Mouse (Mus musculus) spleen, adult 2 months (tissue): ENCODE measurements around the gene Jhy. TPM values are rescaled to one million over a fixed set of nuclear protein-coding genes. Genes with fewer than 3 reads are reported as not detected.

Experiments used
- DNase-seq, 2 experiments: peaks; one replicate each; pipeline versions ENCODE4 v3.0.0 to v3.0.0-alpha.2; 2012 to 2021; ENCODE audit warnings: low spot score in 2 of 2, low read depth in 1 of 2
- H3K27ac ChIP-seq: fragments of 200-500 bp; 2 replicates; pipeline ENCODE4 v1.5.1; 2012; ENCODE audit warnings: low read length, inconsistent platforms; ENCODE audit not compliant: insufficient read depth
- H3K27me3 ChIP-seq: fragments of 200-500 bp; 2 replicates; pipeline ENCODE4 v1.6.1; 2012; ENCODE audit warnings: mild to moderate bottlenecking, moderate library complexity, low read length, inconsistent platforms; ENCODE audit not compliant: control insufficient read depth, insufficient read depth
- H3K36me3 ChIP-seq: fragments of 200-500 bp; 2 replicates; pipeline ENCODE4 v1.6.1; 2012; ENCODE audit warnings: mild to moderate bottlenecking, low read length, inconsistent platforms; ENCODE audit not compliant: control insufficient read depth, insufficient read depth
- H3K4me1 ChIP-seq: fragments of 200-500 bp; 2 replicates; pipeline ENCODE4 v1.6.1; 2011; ENCODE audit warnings: inconsistent platforms; ENCODE audit not compliant: control insufficient read depth, insufficient read depth, insufficient read length
- H3K4me3 ChIP-seq: fragments of 200-500 bp; 2 replicates; pipeline ENCODE4 v1.5.1; 2011; ENCODE audit warnings: mild to moderate bottlenecking, inconsistent platforms; ENCODE audit not compliant: insufficient read depth, insufficient read length; ENCODE audit errors: extremely low read depth
- CTCF ChIP-seq: fragments of 200-500 bp; IDR thresholded peaks from 2 replicates; pipeline ENCODE4 v1.5.1; 2011; ENCODE audit warnings: mild to moderate bottlenecking, inconsistent platforms; ENCODE audit not compliant: insufficient read depth, insufficient read length, insufficient replicate concordance; ENCODE audit errors: extremely low read depth
- POLR2A ChIP-seq: fragments of 200-500 bp; IDR thresholded peaks from 2 replicates; pipeline ENCODE4 v1.6.1; 2011; ENCODE audit warnings: low read depth, low read length, inconsistent platforms
- WGBS: fragments of 180-500 bp; shearing (Covaris S2); methylation state at CpG from one replicate; pipeline ENCODE4 v1.1.7; 2018; 5-methylcytosine and 5-hydroxymethylcytosine counted together
- polyA plus RNA-seq: library from polyadenylated mRNA; depleted of rRNA; stranded (reverse); fragments of >200 nt; gene quantifications from 2 replicates; pipeline ENCODE4 v1.2.3, GENCODE M21; 2012

Gene Jhy
- polyA plus RNA-seq, 1 experiment: 0.90 TPM

DNA sequence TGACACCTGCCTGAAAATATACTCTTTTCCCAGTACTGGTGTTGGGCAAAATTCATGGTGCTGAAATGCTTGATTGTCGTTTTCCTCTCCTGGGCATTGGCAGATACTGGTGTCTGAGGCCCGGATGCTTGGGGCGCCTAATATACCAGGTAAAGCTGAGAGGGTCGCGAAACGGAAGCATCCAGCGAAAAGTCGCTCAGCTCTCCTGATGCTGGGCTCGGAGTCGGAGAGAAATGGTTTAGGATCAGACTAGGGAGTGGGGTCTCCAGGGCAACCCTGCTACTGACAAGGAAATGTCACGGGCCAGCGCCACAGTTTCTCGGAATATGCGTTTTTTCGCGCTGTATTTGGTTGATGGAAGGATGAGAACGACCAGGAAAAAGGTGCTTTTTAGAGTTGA, 88.5 kb downstream of the Jhy start:
- Histone ChIP-seq H3K4me1 (peaks cover 3% of the 10 kb centered on the region; the same call in 1 of the 2 replicates), H3K4me3 (no peak overlapping the region), H3K27ac (no peak overlapping the region), H3K27me3 (peaks cover 27% of the 10 kb centered on the region), H3K36me3 (no peaks in the 10 kb centered on the region)
- 7% methylated on average over 17 of the region's 17 CpGs for WGBS
- TF ChIP-seq CTCF (no peak), POLR2A (no peak)
- no peak for DNase-seq

DNA sequence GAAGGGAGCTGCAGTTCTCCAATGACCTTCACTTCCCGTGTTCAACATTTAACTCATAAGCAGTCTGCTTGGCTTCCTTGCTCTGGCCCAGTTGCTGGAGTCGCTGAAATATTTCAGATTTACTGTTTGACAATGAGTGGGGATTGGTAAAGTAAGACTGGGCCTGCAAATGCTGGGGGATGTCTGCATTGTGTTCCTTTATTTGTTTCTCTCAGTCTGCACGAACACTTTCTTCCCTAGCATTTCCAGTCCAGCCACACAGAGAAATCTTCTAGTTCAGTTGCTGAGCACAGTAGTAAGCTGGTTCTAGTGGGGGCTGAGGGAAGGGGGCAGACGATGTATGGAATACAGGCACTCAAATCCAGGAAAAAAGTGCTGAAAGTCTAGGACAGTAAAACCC, 89.0 kb downstream of the Jhy start:
- Histone ChIP-seq H3K4me1 (peaks cover 3% of the 10 kb centered on the region; the same call in 1 of the 2 replicates), H3K36me3 (no peaks in the 10 kb centered on the region), H3K27ac (no peak overlapping the region), H3K27me3 (peaks cover 27% of the 10 kb centered on the region), H3K4me3 (no peak overlapping the region)
- DNase-seq: no peak
- 9% methylated on average over 4 of the region's 4 CpGs for WGBS
- TF ChIP-seq CTCF (no peak), POLR2A (no peak)

DNA sequence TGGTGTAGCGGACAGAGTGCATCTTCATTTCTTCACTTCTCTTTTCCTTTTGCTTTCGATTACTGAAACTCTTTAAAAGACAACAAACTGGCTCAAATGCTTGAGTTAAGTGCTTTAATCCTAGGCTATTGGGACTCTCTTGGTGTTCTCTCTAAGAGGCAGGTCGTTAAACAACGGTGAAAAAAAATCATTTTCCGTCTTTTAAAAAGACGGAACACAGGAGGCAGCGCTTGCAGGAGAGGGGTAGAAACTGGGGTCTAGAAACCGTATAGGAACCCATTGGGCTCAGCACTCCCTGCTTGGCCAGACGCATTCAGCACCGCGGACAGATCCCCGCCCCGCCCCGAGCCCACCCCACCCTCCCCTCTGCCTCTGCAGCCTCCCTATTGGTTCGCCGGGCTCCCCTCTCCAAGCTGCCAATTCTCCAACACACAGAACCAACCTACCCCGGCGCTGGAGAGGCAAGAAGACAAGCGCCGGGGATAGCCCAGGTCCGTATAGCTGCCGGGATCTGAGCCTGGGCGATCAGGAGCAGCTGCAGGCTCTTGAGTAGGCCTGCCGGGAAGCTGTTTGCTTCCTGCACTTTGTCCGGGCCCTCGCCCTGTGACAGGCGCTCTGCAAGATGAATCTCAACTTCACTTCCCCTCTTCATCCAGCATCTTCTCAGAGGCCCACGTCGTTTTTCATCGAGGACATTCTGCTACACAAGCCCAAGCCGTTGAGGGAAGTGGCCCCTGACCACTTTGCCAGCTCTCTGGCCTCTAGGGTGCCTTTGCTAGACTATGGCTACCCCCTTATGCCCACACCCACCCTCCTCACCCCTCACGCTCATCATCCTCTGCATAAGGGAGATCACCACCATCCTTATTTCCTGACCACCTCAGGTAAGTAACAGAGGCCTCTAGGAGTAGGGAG, 90.1 kb downstream of the Jhy start, which contains the start of gene Bsx:
Gene Bsx, plus strand, starts transcription at position 572 of the 915 bp plus-strand sequence.
- H3K36me3 ChIP-seq: no peaks in the 10 kb centered on the region
- WGBS: 5% methylated on average over 32 of the region's 32 CpGs
- no peak within 1 kb of the TSS for H3K4me3 ChIP-seq
- H3K27me3 ChIP-seq: peaks cover 27% of the 10 kb centered on the region
- TF ChIP-seq CTCF (no peak), POLR2A (no peak)
- H3K4me1 ChIP-seq: peaks cover 3% of the 10 kb centered on the region; the same call in 1 of the 2 replicates
- DNase-seq: no peak
- H3K27ac ChIP-seq: no peak within 1 kb of the TSS

DNA sequence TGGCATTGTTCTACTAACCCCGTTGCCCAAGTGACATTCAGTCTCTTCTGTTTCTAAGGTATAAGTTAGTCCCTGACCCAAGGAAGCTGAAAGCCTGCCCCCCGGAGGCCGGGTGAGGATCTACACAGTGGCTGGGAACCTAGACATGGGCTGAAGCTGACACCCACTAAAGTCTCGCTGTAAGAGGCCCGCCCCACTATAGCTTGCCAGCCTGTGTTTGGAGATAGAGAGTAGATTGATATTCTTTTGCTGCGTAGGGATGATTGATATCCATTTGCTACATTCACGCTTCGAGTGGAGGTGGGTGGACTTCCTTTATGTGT, 91.8 kb downstream of the Jhy start:
- no peak overlapping the region for H3K4me3 ChIP-seq
- H3K27me3 ChIP-seq: peaks cover 19% of the 10 kb centered on the region
- DNase-seq: no peak
- H3K36me3 ChIP-seq: no peaks in the 10 kb centered on the region
- H3K27ac ChIP-seq: no peak overlapping the region
- H3K4me1 ChIP-seq: no peaks in the 10 kb centered on the region
- 5% methylated on average over 8 of the region's 8 CpGs for WGBS
- TF ChIP-seq CTCF (no peak), POLR2A (no peak)

DNA sequence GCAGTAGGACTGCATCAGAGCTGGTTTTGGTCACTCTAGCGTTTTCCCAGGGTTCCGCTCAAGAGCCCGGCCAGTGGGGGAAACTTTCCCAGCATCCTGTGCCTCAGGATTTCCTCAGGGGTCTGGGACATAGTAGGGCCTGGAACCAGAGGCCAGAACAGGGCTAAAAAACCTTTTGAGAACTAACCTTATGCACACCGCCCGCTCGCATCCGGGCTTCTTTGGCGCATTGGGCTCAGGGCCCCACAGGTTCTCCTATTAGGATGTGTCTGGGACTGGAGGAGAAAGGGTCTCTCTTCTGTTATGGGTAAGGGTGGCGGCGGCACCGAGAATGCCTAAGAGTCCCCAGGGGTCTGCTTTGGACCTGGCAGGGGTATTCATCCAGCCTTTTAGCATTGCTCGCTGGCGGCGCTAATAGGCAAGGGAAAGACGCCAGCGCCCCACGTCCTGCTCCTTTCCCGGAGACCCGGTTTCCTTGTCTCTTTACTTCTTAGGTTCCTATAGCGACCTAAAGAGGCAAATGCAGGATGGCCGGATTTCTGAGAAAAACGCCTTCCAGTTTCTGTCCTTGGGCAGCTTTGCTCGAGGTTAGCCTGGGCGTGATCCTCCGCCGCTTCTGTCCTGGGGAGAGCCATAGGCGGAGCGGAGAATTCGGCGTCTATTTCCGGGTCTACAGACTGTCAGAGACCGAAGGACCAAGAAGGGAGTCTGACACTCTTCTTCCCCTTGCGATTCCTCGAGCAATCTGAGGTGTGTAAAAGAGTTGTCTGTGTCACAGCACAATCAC, 92.4 kb downstream of the Jhy start:
- H3K27ac ChIP-seq: no peak overlapping the region
- no peak overlapping the region for H3K4me3 ChIP-seq
- 8% methylated on average over 34 of the region's 34 CpGs for whole genome bisulfite sequencing
- no peak for TF ChIP-seq CTCF
- peaks cover 19% of the 10 kb centered on the region for H3K27me3 ChIP-seq
- DNase-seq: no peak
- H3K4me1 ChIP-seq: no peaks in the 10 kb centered on the region
- H3K36me3 ChIP-seq: no peaks in the 10 kb centered on the region

DNA sequence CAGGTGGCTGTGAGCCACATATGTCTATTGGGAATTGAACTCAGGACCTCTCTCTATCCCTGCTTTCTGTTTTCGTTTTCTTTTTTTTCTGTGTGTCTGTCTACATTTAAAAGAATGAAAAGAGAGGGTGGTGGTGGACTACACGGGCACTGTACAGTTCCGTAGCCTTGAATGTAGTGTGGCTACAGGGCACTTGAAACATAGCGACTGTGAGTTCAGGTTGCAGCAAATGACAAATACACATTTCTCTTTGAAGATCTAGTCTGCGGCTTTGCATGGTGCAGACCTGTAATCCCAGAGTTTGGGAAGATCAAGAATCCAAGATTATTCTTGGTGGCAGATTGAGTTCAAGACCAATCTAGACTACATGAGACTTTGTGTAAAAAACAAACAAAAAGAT, 93.6 kb downstream of the Jhy start:
- Histone ChIP-seq H3K27ac (no peak overlapping the region), H3K27me3 (peaks cover 15% of the 10 kb centered on the region), H3K36me3 (no peaks in the 10 kb centered on the region), H3K4me3 (no peak overlapping the region), H3K4me1 (no peaks in the 10 kb centered on the region)
- no peak for DNase-seq
- WGBS: 84% methylated on average over 5 of the region's 5 CpGs
- TF ChIP-seq POLR2A (no peak), CTCF (no peak)

DNA sequence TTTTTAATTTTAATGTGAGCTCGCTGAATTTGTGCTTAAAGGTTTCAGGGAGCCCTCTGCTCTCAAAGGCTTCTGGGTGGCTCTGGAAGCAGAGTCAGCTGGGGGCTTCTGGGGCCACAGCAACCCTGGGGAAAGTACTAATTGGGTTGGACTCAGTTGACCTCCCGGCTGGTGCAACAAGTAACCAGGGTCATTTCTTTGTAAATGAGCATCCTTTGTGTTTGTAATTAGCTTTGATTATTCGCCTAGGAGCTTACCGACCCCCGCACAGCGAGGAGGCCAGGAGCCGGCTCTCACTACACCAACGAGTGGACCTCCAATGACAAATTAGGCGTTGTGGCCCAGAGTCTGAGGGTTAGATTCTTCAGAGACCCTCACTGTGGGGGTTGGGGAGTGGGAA, 104.7 kb downstream of the Jhy start:
- 44% methylated on average over 9 of the region's 9 CpGs for WGBS
- H3K4me3 ChIP-seq: no peak overlapping the region
- no peak overlapping the region for H3K27ac ChIP-seq
- TF ChIP-seq POLR2A (no peak), CTCF (no peak)
- DNase-seq: no peak
- H3K4me1 ChIP-seq: no peaks in the 10 kb centered on the region
- H3K36me3 ChIP-seq: no peaks in the 10 kb centered on the region
- H3K27me3 ChIP-seq: no peaks in the 10 kb centered on the region; the same call in 1 of the 2 replicates
